Mouse (Mus musculus) limb, embryonic 15.5 days (tissue): ENCODE data around the gene Bloc1s5. TPM values are rescaled to one million over a fixed set of nuclear protein-coding genes. Genes with fewer than 3 reads are reported as not detected.

ENCODE experiments used
- ATAC-seq: fragments of 200-750 bp; cut with Nextera tagmentation; 2 replicates; pipeline ENCODE4 v1.8.0; 2017; ENCODE audit warnings: low read depth, moderate TSS enrichment; ENCODE audit not compliant: insufficient number of reproducible peaks, low FRiP score, low TSS enrichment
- H3K27ac ChIP-seq: fragments of 300-500 bp; sonication (generic); 2 replicates; pipeline ENCODE4 v1.5.1; 2015; ENCODE audit warnings: moderate library complexity, mild to moderate bottlenecking, inconsistent platforms
- H3K27me3 ChIP-seq: fragments of 300-500 bp; sonication (generic); 2 replicates; pipeline ENCODE4 v1.6.1; 2015; ENCODE audit warnings: inconsistent platforms
- H3K36me3 ChIP-seq: fragments of 300-500 bp; sonication (generic); 2 replicates; pipeline ENCODE4 v1.6.1; 2015; ENCODE audit warnings: inconsistent platforms
- H3K4me1 ChIP-seq: fragments of 300-500 bp; sonication (generic); 2 replicates; pipeline ENCODE4 v1.6.1; 2015; ENCODE audit warnings: inconsistent platforms
- H3K4me2 ChIP-seq: fragments of 300-500 bp; sonication (generic); 2 replicates; pipeline ENCODE4 v1.6.1; 2015; ENCODE audit warnings: mild to moderate bottlenecking, inconsistent platforms
- H3K4me3 ChIP-seq: fragments of 300-500 bp; sonication (generic); 2 replicates; pipeline ENCODE4 v1.5.1; 2015; ENCODE audit warnings: mild to moderate bottlenecking, inconsistent platforms
- H3K9ac ChIP-seq: fragments of 300-500 bp; sonication (generic); 2 replicates; pipeline ENCODE4 v1.6.1; 2015; ENCODE audit warnings: inconsistent platforms
- H3K9me3 ChIP-seq: fragments of 300-500 bp; sonication (generic); 2 replicates; pipeline ENCODE4 v1.6.1; 2016; ENCODE audit warnings: inconsistent platforms
- WGBS: fragments of 180-500 bp; shearing (Covaris S2); methylation state at CpG from one replicate; pipeline ENCODE4 v1.1.7; 2015; 5-methylcytosine and 5-hydroxymethylcytosine counted together
- polyA plus RNA-seq: library from polyadenylated mRNA; unstranded; fragments of >200 nt; fragmentation: Nextera tagmentation; extraction: Ambion mirVana; gene quantifications from 2 replicates; pipeline ENCODE4 v1.2.1, GENCODE M21; 2015

Bloc1s5 gene
- polyA plus RNA-seq, 1 experiment from 2014 or later = 17.0 TPM

GRCm38 (mm10) chr13:38593114-38593513 is 41.8 kb downstream of the Bloc1s5 start:
- no peak for ATAC-seq
- no peak overlapping the region for H3K9ac ChIP-seq
- H3K4me2 ChIP-seq = no peak overlapping the region
- H3K4me3 ChIP-seq = no peak overlapping the region
- 49% methylated on average over 6 of the region's 6 CpGs for WGBS
- no peaks in the 10 kb centered on the region for H3K9me3 ChIP-seq
- no peaks in the 10 kb centered on the region for H3K27me3 ChIP-seq
- H3K4me1 ChIP-seq = no peaks in the 10 kb centered on the region
- no peaks in the 10 kb centered on the region for H3K36me3 ChIP-seq
- no peak overlapping the region for H3K27ac ChIP-seq

GRCm38 (mm10) chr13:38587350-38587749 is 47.6 kb downstream of the Bloc1s5 start:
- Histone ChIP-seq H3K36me3 (no peaks in the 10 kb centered on the region), H3K27me3 (no peaks in the 10 kb centered on the region), H3K9ac (no peak overlapping the region), H3K9me3 (no peaks in the 10 kb centered on the region), H3K4me3 (no peak overlapping the region), H3K4me1 (no peaks in the 10 kb centered on the region), H3K4me2 (no peak overlapping the region), H3K27ac (no peak overlapping the region)
- ATAC-seq = no peak
- WGBS = 85% methylated on average over 5 of the region's 5 CpGs

GRCm38 (mm10) chr13:38586451-38586850 is 48.5 kb downstream of the Bloc1s5 start:
- no peaks in the 10 kb centered on the region for H3K27me3 ChIP-seq
- H3K27ac ChIP-seq = no peak overlapping the region
- no peaks in the 10 kb centered on the region for H3K4me1 ChIP-seq
- no peak overlapping the region for H3K9ac ChIP-seq
- WGBS = 91% methylated on average over 4 of the region's 4 CpGs
- H3K36me3 ChIP-seq = no peaks in the 10 kb centered on the region
- H3K9me3 ChIP-seq = no peaks in the 10 kb centered on the region
- ATAC-seq = no peak
- H3K4me3 ChIP-seq = no peak overlapping the region
- no peak overlapping the region for H3K4me2 ChIP-seq

- Histone ChIP-seq H3K4me1 (no peaks in the 10 kb centered on the region), H3K4me2 (no peak overlapping the region), H3K9me3 (no peaks in the 10 kb centered on the region), H3K27me3 (no peaks in the 10 kb centered on the region), H3K27ac (no peak overlapping the region; the same call in 1 of the 2 replicates), H3K36me3 (no peaks in the 10 kb centered on the region), H3K9ac (no peak overlapping the region), H3K4me3 (no peak overlapping the region)
- 48% methylated on average over 3 of the region's 3 CpGs for WGBS
- ATAC-seq = no peak
Measured at GRCm38 (mm10) chr13:38582768-38583167, 52.1 kb downstream of the Bloc1s5 start.

DNA sequence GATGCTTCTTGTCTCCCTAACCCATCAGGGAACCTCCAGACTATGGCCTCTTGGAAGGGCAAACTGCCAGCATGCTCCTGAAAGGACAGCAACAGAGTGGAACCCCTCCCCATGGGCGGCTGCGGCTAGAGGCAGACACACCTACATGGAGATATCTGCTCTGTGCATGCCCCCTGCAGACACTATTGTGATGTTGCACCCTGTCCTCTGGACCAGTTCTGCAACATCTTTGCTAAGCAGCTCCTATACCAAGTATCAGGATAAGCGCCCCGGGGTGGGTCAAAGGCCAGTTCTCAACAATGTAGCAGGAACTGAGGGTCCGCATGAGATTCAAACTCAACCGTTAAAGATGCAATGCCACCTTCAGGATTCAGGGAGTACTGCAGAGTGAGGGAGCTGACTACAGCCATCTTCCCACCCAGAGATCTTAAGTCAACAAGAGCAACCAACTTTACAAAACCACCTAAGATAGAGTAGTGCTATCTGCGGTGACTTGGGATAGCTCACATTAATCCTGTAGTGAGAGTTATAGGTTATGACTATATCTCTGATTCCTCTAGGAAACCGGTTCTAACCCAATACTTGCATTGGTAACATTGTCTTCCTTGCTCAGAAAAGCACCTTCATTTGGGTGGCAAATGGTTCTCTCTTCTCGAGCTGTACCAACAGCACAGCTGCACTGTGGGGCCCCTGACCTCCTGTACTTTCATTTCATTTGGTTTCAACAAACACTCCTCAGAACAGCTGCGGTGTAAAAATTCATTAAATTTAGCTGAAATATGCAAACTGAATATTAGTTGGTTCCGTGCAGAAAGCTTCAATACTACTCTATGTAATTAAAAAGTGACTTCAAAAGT is 54.1 kb downstream of the Bloc1s5 start:
- Histone ChIP-seq H3K36me3 (no peaks in the 10 kb centered on the region), H3K4me3 (no peak overlapping the region), H3K4me1 (no peaks in the 10 kb centered on the region), H3K9ac (no peak overlapping the region), H3K9me3 (no peaks in the 10 kb centered on the region), H3K27me3 (no peaks in the 10 kb centered on the region), H3K4me2 (no peak overlapping the region), H3K27ac (no peak overlapping the region)
- WGBS = 60% methylated on average over 11 of the region's 11 CpGs
- no peak for ATAC-seq

GRCm38 (mm10) chr13:38579971-38580600 is 54.8 kb downstream of the Bloc1s5 start:
- H3K9me3 ChIP-seq = no peaks in the 10 kb centered on the region
- no peak overlapping the region for H3K9ac ChIP-seq
- H3K4me3 ChIP-seq = no peak overlapping the region
- H3K4me1 ChIP-seq = no peaks in the 10 kb centered on the region
- no peak overlapping the region for H3K27ac ChIP-seq
- H3K4me2 ChIP-seq = no peak overlapping the region
- no peaks in the 10 kb centered on the region for H3K27me3 ChIP-seq
- no peaks in the 10 kb centered on the region for H3K36me3 ChIP-seq
- ATAC-seq = no peak
- WGBS = 77% methylated on average over 25 of the region's 25 CpGs

- Histone ChIP-seq H3K9ac (no peak overlapping the region), H3K27ac (no peak overlapping the region), H3K4me3 (no peak overlapping the region), H3K27me3 (no peaks in the 10 kb centered on the region), H3K9me3 (no peaks in the 10 kb centered on the region), H3K4me1 (no peaks in the 10 kb centered on the region), H3K36me3 (no peaks in the 10 kb centered on the region), H3K4me2 (no peak overlapping the region)
- no peak for ATAC-seq
- 68% methylated on average over 3 of the region's 3 CpGs for WGBS
Measured at GRCm38 (mm10) chr13:38574668-38575067, 60.2 kb downstream of the Bloc1s5 start.

DNA sequence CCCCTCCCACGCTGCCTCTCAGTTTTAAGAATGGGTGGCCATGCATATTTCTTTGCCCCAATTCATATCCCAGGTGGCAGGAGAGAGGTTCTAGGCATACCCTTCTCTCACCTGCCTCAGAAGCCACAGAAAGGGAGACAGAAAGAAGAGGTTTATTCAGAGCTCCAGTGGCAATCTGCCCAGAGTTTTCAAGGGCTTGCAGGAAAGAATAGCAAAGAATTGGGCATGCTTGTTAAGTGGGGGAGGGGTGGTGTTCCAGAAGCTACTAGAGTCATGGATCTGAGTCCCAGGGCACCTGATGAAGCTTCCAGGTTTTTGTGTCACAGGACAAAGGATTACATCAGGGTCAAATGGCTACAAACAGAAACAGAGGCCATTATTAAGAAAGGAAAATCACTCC is 61.6 kb downstream of the Bloc1s5 start:
- no peak overlapping the region for H3K9ac ChIP-seq
- no peaks in the 10 kb centered on the region for H3K27me3 ChIP-seq
- no peaks in the 10 kb centered on the region for H3K36me3 ChIP-seq
- no peak overlapping the region for H3K4me3 ChIP-seq
- H3K9me3 ChIP-seq = no peaks in the 10 kb centered on the region
- no peak overlapping the region for H3K4me2 ChIP-seq
- 83% methylated on average over 1 of the region's 1 CpGs for WGBS
- no peaks in the 10 kb centered on the region for H3K4me1 ChIP-seq
- no peak overlapping the region for H3K27ac ChIP-seq
- no peak for ATAC-seq

- Histone ChIP-seq H3K9ac (no peak overlapping the region), H3K9me3 (no peaks in the 10 kb centered on the region), H3K4me2 (no peak overlapping the region), H3K36me3 (no peaks in the 10 kb centered on the region), H3K4me1 (no peaks in the 10 kb centered on the region), H3K27ac (no peak overlapping the region), H3K4me3 (no peak overlapping the region), H3K27me3 (no peaks in the 10 kb centered on the region)
- no peak for ATAC-seq
- 70% methylated on average over 4 of the region's 4 CpGs for WGBS
Measured at GRCm38 (mm10) chr13:38565245-38565644, 69.7 kb downstream of the Bloc1s5 start.

DNA sequence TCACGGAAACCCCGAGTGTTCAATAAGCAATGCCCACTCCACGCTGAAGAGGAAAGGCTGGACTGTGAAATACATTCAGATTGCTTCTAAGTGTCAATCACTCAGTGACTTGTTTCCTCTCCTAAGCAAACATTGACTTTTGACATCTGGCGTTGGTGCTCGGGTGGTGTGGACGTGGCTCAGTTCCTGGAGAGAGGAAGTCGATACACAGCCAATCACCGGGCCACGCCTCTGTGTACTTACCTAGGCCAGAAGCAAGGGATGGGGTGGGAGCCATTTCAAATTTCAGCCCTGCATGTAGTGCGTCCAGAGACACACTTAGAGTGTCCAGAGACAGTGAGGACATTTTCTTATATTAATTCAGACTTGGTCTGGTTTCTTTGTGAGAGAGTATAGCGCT is 80.3 kb downstream of the Bloc1s5 start:
- H3K9ac ChIP-seq = no peak overlapping the region
- ATAC-seq = no peak
- H3K4me2 ChIP-seq = no peak overlapping the region
- WGBS = 69% methylated on average over 11 of the region's 11 CpGs
- no peaks in the 10 kb centered on the region for H3K27me3 ChIP-seq
- H3K9me3 ChIP-seq = no peaks in the 10 kb centered on the region
- no peaks in the 10 kb centered on the region for H3K4me1 ChIP-seq
- no peaks in the 10 kb centered on the region for H3K36me3 ChIP-seq
- no peak overlapping the region for H3K4me3 ChIP-seq
- H3K27ac ChIP-seq = no peak overlapping the region

DNA sequence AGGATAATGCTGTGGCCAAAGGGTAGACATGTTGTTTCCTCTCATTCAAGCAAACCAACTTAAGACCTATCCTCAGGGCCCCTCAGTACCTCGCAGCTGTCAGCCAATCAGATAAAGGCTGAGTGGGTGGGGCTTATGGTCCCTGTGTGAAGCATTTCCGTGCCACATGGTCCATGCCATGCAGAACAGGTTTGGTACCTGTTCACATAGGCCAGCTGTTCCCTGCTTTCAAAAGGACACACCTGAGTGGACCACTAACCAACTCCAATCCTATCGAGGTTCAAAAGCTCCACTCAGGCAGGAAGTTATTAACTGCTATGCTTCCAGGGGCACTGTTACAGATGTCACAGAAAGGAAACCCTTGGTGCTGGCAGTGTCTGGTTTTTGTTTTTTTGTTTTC is 80.7 kb downstream of the Bloc1s5 start:
- no peaks in the 10 kb centered on the region for H3K27me3 ChIP-seq
- no peak overlapping the region for H3K4me2 ChIP-seq
- ATAC-seq = no peak
- no peaks in the 10 kb centered on the region for H3K4me1 ChIP-seq
- H3K9ac ChIP-seq = no peak overlapping the region
- 61% methylated on average over 3 of the region's 3 CpGs for WGBS
- H3K4me3 ChIP-seq = no peak overlapping the region
- no peaks in the 10 kb centered on the region for H3K36me3 ChIP-seq
- H3K9me3 ChIP-seq = no peaks in the 10 kb centered on the region
- H3K27ac ChIP-seq = no peak overlapping the region

GRCm38 (mm10) chr13:38548681-38549080 is 86.2 kb downstream of the Bloc1s5 start:
- H3K27me3 ChIP-seq = no peaks in the 10 kb centered on the region
- H3K9ac ChIP-seq = no peak overlapping the region
- H3K4me3 ChIP-seq = no peak overlapping the region
- ATAC-seq = no peak
- H3K9me3 ChIP-seq = no peaks in the 10 kb centered on the region
- no peak overlapping the region for H3K27ac ChIP-seq
- no peaks in the 10 kb centered on the region for H3K36me3 ChIP-seq
- H3K4me2 ChIP-seq = no peak overlapping the region
- WGBS = 80% methylated on average over 5 of the region's 5 CpGs
- H3K4me1 ChIP-seq = no peaks in the 10 kb centered on the region
